Mouse (Mus musculus) ES-E14 (cell line): Measurements from ENCODE around the gene Atp10b.

Source experiments
- CHD2 ChIP-seq: IDR thresholded peaks from 2 replicates; pipeline ENCODE4 v1.6.1; 2014; ENCODE audit warnings: mild to moderate bottlenecking, low read depth, low read length, inconsistent platforms
- HCFC1 ChIP-seq: IDR thresholded peaks from 2 replicates; pipeline ENCODE4 v1.6.1; 2012; ENCODE audit warnings: low read length, inconsistent platforms, borderline replicate concordance; ENCODE audit not compliant: insufficient read depth
- MAFK ChIP-seq: IDR thresholded peaks from 2 replicates; pipeline ENCODE4 v1.6.1; 2014; ENCODE audit warnings: mild to moderate bottlenecking, low read depth, low read length, inconsistent platforms; ENCODE audit not compliant: insufficient read depth
- ZC3H11A ChIP-seq: IDR thresholded peaks from 2 replicates; pipeline ENCODE4 v1.6.1; 2012; ENCODE audit warnings: low read depth, mild to moderate bottlenecking, inconsistent platforms, low read length, borderline replicate concordance
- ZNF384 ChIP-seq: IDR thresholded peaks from 2 replicates; pipeline ENCODE4 v1.6.1; 2012; ENCODE audit warnings: low read depth, low read length, inconsistent platforms

GRCm38 (mm10) chr11:43158814-43159213 is 9.1 kb downstream of the Atp10b start:
- TF ChIP-seq MAFK (no peak), ZC3H11A (no peak), HCFC1 (no peak), ZNF384 (no peak), CHD2 (no peak)
